23 mouse cellular contexts compared by ENCODE assay signal in the genomic region with DNA sequence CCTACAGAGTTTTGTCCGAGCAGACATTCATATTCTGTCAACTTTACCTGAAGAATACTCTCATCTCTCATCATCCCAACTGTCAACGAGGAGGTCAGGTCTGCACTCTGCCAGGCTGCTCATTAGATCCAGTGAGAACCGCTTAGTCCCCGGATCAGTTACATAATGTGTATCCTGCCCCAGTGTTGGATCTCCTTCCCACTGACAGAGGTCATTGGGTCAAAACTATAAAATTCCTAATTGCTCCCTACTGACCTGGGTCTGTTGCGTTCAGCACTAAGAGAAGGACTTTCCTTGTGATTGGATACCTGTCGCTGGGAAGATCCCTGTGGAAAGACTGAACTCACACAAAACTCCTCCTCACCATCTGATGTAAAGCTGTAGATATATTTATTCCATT. TPM values are rescaled to one million over a fixed set of nuclear protein-coding genes. Genes with fewer than 3 reads are reported as not detected.
DNase-seq lines count a peak whose midpoint lies in the region; ATAC-seq and TF ChIP-seq lines count a peak whose summit lies in the region.
"Had no signal": no experiment of that assay in that cellular context is flagged by ENCODE, and none has a peak within 500 bp of the region (broad histone marks: within the 10 kb centered on the region; RNA-seq: fewer than 3 reads in every experiment).

No protein-coding gene starts in this region.

- peak; percentile 62; the same call in 1 of the 2 replicates for ATAC-seq in kidney, embryonic 14.5 days (ENCODE audit: low FRiP score, low TSS enrichment)
- 0 out of 2 replicates have a peak, but pooled peaks have one; percentile 41 for ATAC-seq in embryonic facial prominence, embryonic 12.5 days (ENCODE audit: insufficient number of reproducible peaks, insufficient read depth, low FRiP score, low TSS enrichment)
- no peak for ATAC-seq in lung, postnatal 0 days
- ATAC-seq: forebrain, embryonic 16.5 days; intestine, embryonic 16.5 days had no signal

- H3K4me1 ChIP-seq in kidney, embryonic 14.5 days (ENCODE audit: control insufficient read depth, insufficient read depth, low read length): 0 out of 2 replicates have a peak, but pooled peaks cover 6% of the 10 kb centered on the region
- H3K4me1 ChIP-seq in embryonic facial prominence, embryonic 12.5 days: no peaks in the 10 kb centered on the region
- H3K4me1 ChIP-seq in lung, postnatal 0 days (ENCODE audit: insufficient read depth, low read depth, low read length): no peaks in the 10 kb centered on the region
- H3K4me1 ChIP-seq: midbrain, embryonic 10.5 days; neural tube, embryonic 13.5 days had no signal

- H3K9ac ChIP-seq in kidney, embryonic 14.5 days (ENCODE audit: low read depth, low read length): no peak overlapping the region
- no peak overlapping the region for H3K9ac ChIP-seq in embryonic facial prominence, embryonic 12.5 days
- H3K9ac ChIP-seq in lung, postnatal 0 days (replicated peaks; ENCODE audit: low read depth): no peak overlapping the region
- H3K9ac ChIP-seq: embryonic facial prominence, embryonic 13.5 days; hindbrain, embryonic 14.5 days; neural tube, embryonic 13.5 days had no signal

- WGBS in kidney, embryonic 14.5 days: 17% methylated on average over 6 of the region's 6 CpGs
- WGBS in embryonic facial prominence, embryonic 12.5 days: 24% methylated on average over 6 of the region's 6 CpGs
- 68% methylated on average over 6 of the region's 6 CpGs for WGBS in lung, postnatal 0 days

- no peak overlapping the region for H3K4me2 ChIP-seq in kidney, embryonic 14.5 days (replicated peaks; ENCODE audit: low read depth, low read length)
- no peak overlapping the region for H3K4me2 ChIP-seq in embryonic facial prominence, embryonic 12.5 days (replicated peaks)
- no peak overlapping the region for H3K4me2 ChIP-seq in lung, postnatal 0 days (replicated peaks; ENCODE audit: low read depth, low read length)
- H3K4me2 ChIP-seq: embryonic facial prominence, embryonic 13.5 days; hindbrain, embryonic 14.5 days; neural tube, embryonic 13.5 days had no signal

- H3K4me3 ChIP-seq in kidney, embryonic 14.5 days (ENCODE audit: low read length): no peak overlapping the region
- H3K4me3 ChIP-seq in embryonic facial prominence, embryonic 12.5 days: no peak overlapping the region
- no peak overlapping the region for H3K4me3 ChIP-seq in lung, postnatal 0 days (ENCODE audit: low read depth, low read length)
- H3K4me3 ChIP-seq: embryonic facial prominence, embryonic 13.5 days; heart, embryonic 10.5 days; left cerebral cortex, adult 2 months; midbrain, embryonic 10.5 days; neural tube, embryonic 13.5 days had no signal

- TF ChIP-seq EP300 in lung, postnatal 0 days (IDR thresholded peaks at IDR 0.05): no peak

- no peaks in the 10 kb centered on the region for H3K9me3 ChIP-seq in kidney, embryonic 14.5 days (ENCODE audit: control insufficient read depth, low read length)
- H3K9me3 ChIP-seq in embryonic facial prominence, embryonic 12.5 days: no peaks in the 10 kb centered on the region
- H3K9me3 ChIP-seq in lung, postnatal 0 days (ENCODE audit: low read length): no peaks in the 10 kb centered on the region
- H3K9me3 ChIP-seq: embryonic facial prominence, embryonic 13.5 days; heart, embryonic 10.5 days; midbrain, embryonic 10.5 days; neural tube, embryonic 13.5 days had no signal

- TF ChIP-seq CTCF in lung, postnatal 0 days (IDR thresholded peaks at IDR 0.05): no peak

- DNase-seq in kidney, postnatal 14 days: no peak
- peak; percentile 73 for DNase-seq in embryo, embryonic 10.5 days (ENCODE audit: low spot score)
- DNase-seq in skeletal muscle tissue, adult 2 months (ENCODE audit: low read depth, low spot score): peak; percentile 20
- no peak for DNase-seq in lung, postnatal 14 days
- DNase-seq in lung, postnatal 0 days (ENCODE audit: low spot score): no peak
- DNase-seq: adrenal gland, postnatal 36 days; cerebellum, adult 9-11 months; heart, postnatal 10 days; thymus, postnatal 4 days had no signal

- no peaks in the 10 kb centered on the region for H3K27me3 ChIP-seq in kidney, embryonic 14.5 days (ENCODE audit: control insufficient read depth, insufficient read depth, low read length)
- H3K27me3 ChIP-seq in embryonic facial prominence, embryonic 12.5 days: no peaks in the 10 kb centered on the region
- no peaks in the 10 kb centered on the region for H3K27me3 ChIP-seq in lung, postnatal 0 days (replicated peaks; ENCODE audit: insufficient read depth, low read length)
- H3K27me3 ChIP-seq: embryonic facial prominence, embryonic 13.5 days; neural tube, embryonic 13.5 days; Patski had no signal

- no peak overlapping the region for H3K27ac ChIP-seq in kidney, embryonic 14.5 days (ENCODE audit: low read depth, low read length)
- H3K27ac ChIP-seq in embryonic facial prominence, embryonic 12.5 days: no peak overlapping the region
- no peak overlapping the region for H3K27ac ChIP-seq in lung, postnatal 0 days (ENCODE audit: low read length)
- H3K27ac ChIP-seq: embryonic facial prominence, embryonic 13.5 days; heart, embryonic 10.5 days; hindbrain, embryonic 14.5 days; left cerebral cortex, adult 2 months; midbrain, embryonic 10.5 days; neural tube, embryonic 13.5 days had no signal

- no peaks in the 10 kb centered on the region for H3K36me3 ChIP-seq in kidney, embryonic 14.5 days (ENCODE audit: control insufficient read depth, insufficient read depth, low read length)
- H3K36me3 ChIP-seq in embryonic facial prominence, embryonic 12.5 days: no peaks in the 10 kb centered on the region
- no peaks in the 10 kb centered on the region for H3K36me3 ChIP-seq in lung, postnatal 0 days (ENCODE audit: insufficient read depth, low read length)
- H3K36me3 ChIP-seq: embryonic facial prominence, embryonic 13.5 days; heart, embryonic 10.5 days; midbrain, embryonic 10.5 days; neural tube, embryonic 13.5 days had no signal

RNA-seq across cellular contexts. Expression of a gene that starts 34.1 kb away (rescaled TPM):
- not detected in 2 replicates for polyA plus RNA-seq in kidney, embryonic 14.5 days (2014; fragmentation: Nextera tagmentation; extraction: Ambion mirVana)
- polyA plus RNA-seq in embryonic facial prominence, embryonic 12.5 days (2016; fragmentation: Nextera tagmentation; extraction: Ambion mirVana): not detected in 2 replicates
- polyA plus RNA-seq in lung, postnatal 0 days (2015; fragmentation: Nextera tagmentation; extraction: Ambion mirVana): not detected in 2 replicates
- polyA plus RNA-seq: C2C12; embryonic facial prominence, embryonic 13.5 days; forebrain, embryonic 16.5 days; heart, embryonic 10.5 days; hindbrain, embryonic 14.5 days; intestine, embryonic 16.5 days; limb, embryonic 14.5 days; liver, embryonic 16.5 days; midbrain, embryonic 10.5 days; neural tube, embryonic 13.5 days; Patski had no signal

Comparison
In these comparisons a context has a peak if more than half of its experiments do, and no peak if none do; other contexts are left out.
1. DNase-seq: peak in embryo, embryonic 10.5 days (single experiment) and skeletal muscle tissue, adult 2 months (single experiment); none in kidney, postnatal 14 days (single experiment), lung, postnatal 14 days (single experiment) and lung, postnatal 0 days (single experiment).